Mouse (Mus musculus): Measurements from ENCODE around the gene Abhd6.

Abhd6 gene

GRCm38 (mm10) chr14:8101886-8102285 is 99.2 kb downstream of the Abhd6 start:
- in situ Hi-C loops (cut with MboI; ENCODE audit: unreplicated experiment in 2 of 2), result loop anchor here in 1 of 2 experiments (5.0 kb wide), 1 partner anchor 40 kb away; no protein-coding TSS in a partner anchor

GRCm38 (mm10) chr14:8102676-8103075 is 100.0 kb downstream of the Abhd6 start:
- in situ Hi-C loops (cut with MboI; ENCODE audit: unreplicated experiment in 2 of 2), result loop anchor here in 1 of 2 experiments (5.0 kb wide), 1 partner anchor 40 kb away; no protein-coding TSS in a partner anchor
